Comparison of ENCODE assay signal across 12 mouse cellular contexts in the genomic region with DNA sequence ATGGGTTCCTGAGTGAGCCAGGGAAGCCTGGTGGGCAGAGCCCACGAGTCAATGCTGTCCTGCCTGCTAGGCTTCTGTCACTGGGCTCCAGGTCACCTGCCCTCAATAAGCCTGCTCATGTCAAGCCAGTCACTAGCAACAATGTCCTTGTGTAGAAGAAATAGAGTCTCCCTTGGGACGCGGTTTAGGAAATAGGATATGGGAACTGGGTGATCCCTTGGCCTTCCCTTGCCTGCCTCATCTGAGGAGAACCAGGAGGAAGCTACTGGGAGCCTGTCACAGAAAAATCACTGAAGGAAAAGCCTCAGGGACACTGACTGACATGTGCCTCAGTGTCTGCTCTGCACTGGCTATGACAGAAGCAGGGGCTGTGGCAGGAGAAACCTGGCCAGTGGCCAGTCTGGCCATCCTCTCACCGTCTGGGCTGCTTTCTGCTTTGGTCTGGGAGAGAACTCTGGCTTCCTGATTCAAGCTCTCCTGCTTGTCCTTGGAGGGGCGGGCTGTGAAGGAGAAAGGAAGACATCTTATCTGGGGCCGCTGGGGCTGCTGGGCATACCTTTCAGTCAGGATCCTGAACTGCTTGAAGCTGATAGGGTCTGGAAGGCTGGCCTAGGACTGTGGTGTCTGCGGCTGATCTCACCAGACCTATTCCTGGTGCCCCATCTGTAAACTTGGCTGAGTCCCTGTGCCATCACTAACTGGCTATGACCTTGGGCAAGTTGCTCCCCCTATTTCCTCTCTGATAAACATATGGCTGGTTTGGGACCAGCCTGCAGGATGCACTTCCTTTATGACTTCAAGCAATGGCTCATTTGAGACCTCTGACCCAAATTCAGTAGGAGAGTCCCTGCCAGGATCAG. TPM values are rescaled to one million over a fixed set of nuclear protein-coding genes. Genes with fewer than 3 reads are reported as not detected.
DNase-seq lines count a peak whose midpoint lies in the region; ATAC-seq and TF ChIP-seq lines count a peak whose summit lies in the region.
"Had no signal": no experiment of that assay in that cellular context is flagged by ENCODE, and none has a peak within 500 bp of the region (broad histone marks: within the 10 kb centered on the region; RNA-seq: fewer than 3 reads in every experiment).

No protein-coding gene starts in this region.

- H3K4me1 ChIP-seq in intestine, embryonic 14.5 days (replicated peaks; ENCODE audit: control insufficient read depth, insufficient read depth, low read length), result peaks cover 4% of the 10 kb centered on the region; the same call in 1 of the 2 replicates
- peaks cover 6% of the 10 kb centered on the region; the same call in 1 of the 2 replicates for H3K4me1 ChIP-seq in intestine, embryonic 15.5 days (replicated peaks)
- peaks cover 0 to 21% of the 10 kb centered on the region in 2 experiments; a peak in 2 of 4 replicates for H3K4me1 ChIP-seq in MEL (ENCODE audit: control insufficient read depth in 1 of 2, insufficient read depth in 2 of 2, low read length in 2 of 2)

- no peak for TF ChIP-seq CTCF in MEL (IDR thresholded peaks at IDR 0.05 in 2 of 3, conservative IDR thresholded peaks at IDR 0.05 in 1 of 3; ENCODE audit: control insufficient read depth in 1 of 3, insufficient read depth in 1 of 3, low read depth in 2 of 3, low read length in 3 of 3, poor library complexity in 1 of 3, severe bottlenecking in 1 of 3)

- no peak overlapping the region for H3K9ac ChIP-seq in intestine, embryonic 14.5 days (ENCODE audit: low read length)
- H3K9ac ChIP-seq in intestine, embryonic 15.5 days, result no peak overlapping the region
- H3K9ac ChIP-seq in MEL (ENCODE audit: control insufficient read depth, low read depth, low read length, poor library complexity, severe bottlenecking), result no peak overlapping the region

- no peak overlapping the region for H3K4me2 ChIP-seq in intestine, embryonic 14.5 days (ENCODE audit: low read length)
- no peak overlapping the region for H3K4me2 ChIP-seq in intestine, embryonic 15.5 days (replicated peaks)

- no peaks in the 10 kb centered on the region for H3K79me2 ChIP-seq in MEL (ENCODE audit: control insufficient read depth, insufficient read depth, low read length, poor library complexity)

- TF ChIP-seq EP300 in MEL (IDR thresholded peaks at IDR 0.05; ENCODE audit: low read depth in 1 of 2, low read length in 2 of 2), result peak in 1 of 2 experiments; percentile 19; a peak in 1 of 4 replicates

- no peak for TF ChIP-seq POLR2A in MEL (IDR thresholded peaks at IDR 0.05; ENCODE audit: control insufficient read depth in 1 of 2, insufficient read depth in 1 of 2, low read depth in 1 of 2, low read length in 2 of 2, poor library complexity in 1 of 2)

- no peaks in the 10 kb centered on the region for H3K36me3 ChIP-seq in intestine, embryonic 14.5 days (ENCODE audit: control insufficient read depth, insufficient read depth, low read length)
- no peaks in the 10 kb centered on the region for H3K36me3 ChIP-seq in intestine, embryonic 15.5 days
- H3K36me3 ChIP-seq in MEL (ENCODE audit: control insufficient read depth in 1 of 2, insufficient read depth in 2 of 2, low read length in 2 of 2), result no peaks in the 10 kb centered on the region; a peak in 1 of 4 replicates

- intact Hi-C loops in heart, postnatal 10 days (cut with DNase I), result no loop called here

- H3K9me3 ChIP-seq in intestine, embryonic 14.5 days (ENCODE audit: control insufficient read depth, low read length), result no peaks in the 10 kb centered on the region
- no peaks in the 10 kb centered on the region for H3K9me3 ChIP-seq in intestine, embryonic 15.5 days
- no peaks in the 10 kb centered on the region for H3K9me3 ChIP-seq in MEL (replicated peaks; ENCODE audit: insufficient read depth, low read length)

- H3K4me3 ChIP-seq in intestine, embryonic 14.5 days (ENCODE audit: low read depth, low read length), result no peak overlapping the region
- H3K4me3 ChIP-seq in intestine, embryonic 15.5 days (replicated peaks), result no peak overlapping the region
- no peak overlapping the region for H3K4me3 ChIP-seq in MEL (ENCODE audit: control insufficient read depth in 1 of 2, insufficient read depth in 1 of 2, low read depth in 2 of 2, low read length in 2 of 2)
- H3K4me3 ChIP-seq: erythroblast, embryonic 14.5 days had no signal

- ATAC-seq in intestine, embryonic 14.5 days (replicated peaks; ENCODE audit: low FRiP score, low TSS enrichment, low read depth), result no peak
- ATAC-seq in intestine, embryonic 15.5 days, result no peak

- no peak overlapping the region for H3K27ac ChIP-seq in intestine, embryonic 14.5 days (ENCODE audit: low read depth)
- H3K27ac ChIP-seq in intestine, embryonic 15.5 days, result no peak overlapping the region
- no peak overlapping the region for H3K27ac ChIP-seq in MEL (ENCODE audit: control insufficient read depth, low read depth, low read length)

- no peak for TF ChIP-seq RAD21 in MEL (IDR thresholded peaks at IDR 0.05; ENCODE audit: low read depth, low read length)

- DNase-seq in intestine, embryonic 14.5 days (ENCODE audit: low spot score), result peak; percentile 48
- peak; percentile 54 for DNase-seq in MEL (ENCODE audit: low read depth, low spot score)
- peak; percentile 32 for DNase-seq in adipocyte (ENCODE audit: low spot score)
- DNase-seq in heart, postnatal 10 days, result peak; percentile 29 to 39
- no peak for DNase-seq in adrenal gland, adult 2 months
- DNase-seq in layer of hippocampus, postnatal 36 days, result no peak
- DNase-seq: adrenal gland, adult 8-10 months; cerebellum, adult 11-12 months; kidney, postnatal 36 days; midbrain, embryonic 14.5 days had no signal

- 64% methylated on average over 7 of the region's 7 CpGs for WGBS in intestine, embryonic 14.5 days
- 74% methylated on average over 7 of the region's 7 CpGs for WGBS in intestine, embryonic 15.5 days

- H3K27me3 ChIP-seq in intestine, embryonic 14.5 days (replicated peaks; ENCODE audit: control insufficient read depth, insufficient read depth, low read length), result no peaks in the 10 kb centered on the region
- H3K27me3 ChIP-seq in intestine, embryonic 15.5 days (replicated peaks), result no peaks in the 10 kb centered on the region
- H3K27me3 ChIP-seq in MEL (ENCODE audit: control insufficient read depth in 1 of 2, insufficient read depth in 2 of 2, low read length in 2 of 2), result no peaks in the 10 kb centered on the region

TF ChIP-seq in MEL, 35 proteins besides CTCF, POLR2A, EP300 and RAD21:
- TF ChIP-seq ZC3H11A (IDR thresholded peaks at IDR 0.05; ENCODE audit: low read depth, low read length), result no peak
- no peak for TF ChIP-seq RCOR1 (IDR thresholded peaks at IDR 0.05; ENCODE audit: low read depth, low read length)
- no peak for TF ChIP-seq NELFE (IDR thresholded peaks at IDR 0.05; ENCODE audit: low read depth, low read length)
- TF ChIP-seq USF1 (IDR thresholded peaks at IDR 0.05; ENCODE audit: low read depth, low read length), result no peak
- no peak for TF ChIP-seq E2F4 (IDR thresholded peaks at IDR 0.05; ENCODE audit: borderline replicate concordance, low read depth, low read length)
- TF ChIP-seq MYC (IDR thresholded peaks at IDR 0.05; ENCODE audit: low read depth, low read length), result no peak
- TF ChIP-seq CHD1 (IDR thresholded peaks at IDR 0.05; ENCODE audit: low read depth, low read length), result no peak
- TF ChIP-seq ZKSCAN1 (IDR thresholded peaks at IDR 0.05; ENCODE audit: low read depth, low read length), result no peak
- TF ChIP-seq SIN3A (IDR thresholded peaks at IDR 0.05; ENCODE audit: low read length), result no peak
- no peak for TF ChIP-seq TBP (IDR thresholded peaks at IDR 0.05; ENCODE audit: low read depth, low read length)
- 0 out of 2 replicates have a peak, but pooled peaks have one; percentile 13 for TF ChIP-seq TCF12 (IDR thresholded peaks at IDR 0.05; ENCODE audit: low read depth, low read length)
- TF ChIP-seq USF2 (IDR thresholded peaks at IDR 0.05; ENCODE audit: borderline replicate concordance in 1 of 2, insufficient read depth in 1 of 2, low read depth in 1 of 2, low read length in 2 of 2), result no peak
- no peak for TF ChIP-seq SMC3 (IDR thresholded peaks at IDR 0.05; ENCODE audit: low read depth, low read length)
- TF ChIP-seq GATA1 (IDR thresholded peaks at IDR 0.05; ENCODE audit: low read depth, low read length), result peak; percentile 32; the same call in 1 of the 2 replicates
- TF ChIP-seq ZNF384 (IDR thresholded peaks at IDR 0.05; ENCODE audit: low read depth, low read length), result no peak
- peak; percentile 25; the same call in 1 of the 2 replicates for TF ChIP-seq ETS1 (IDR thresholded peaks at IDR 0.05; ENCODE audit: low read depth, low read length)
- TF ChIP-seq TAL1 (IDR thresholded peaks at IDR 0.05; ENCODE audit: low read length), result peak; percentile 26; the same call in 1 of the 2 replicates
- TF ChIP-seq BHLHE40 (IDR thresholded peaks at IDR 0.05; ENCODE audit: borderline replicate concordance, low read depth, low read length), result no peak
- no peak for TF ChIP-seq UBTF (IDR thresholded peaks at IDR 0.05; ENCODE audit: borderline replicate concordance, insufficient read depth, low read depth, low read length)
- no peak for TF ChIP-seq NRF1 (IDR thresholded peaks at IDR 0.05; ENCODE audit: insufficient read depth, low read depth, low read length, poor library complexity, severe bottlenecking)

RNA-seq across cellular contexts. Expression of gene Slc24a1, which starts 19.4 kb away (rescaled TPM):
- polyA plus RNA-seq in intestine, embryonic 14.5 days (2014; fragmentation: Nextera tagmentation; extraction: Ambion mirVana), result 0.03 and 0.08 TPM in 2 replicates
- 0.06 TPM in 1 of 2 replicates, not detected in the other for polyA plus RNA-seq in intestine, embryonic 15.5 days (2015; fragmentation: Nextera tagmentation; extraction: Ambion mirVana)
- not detected in 2 replicates for total RNA-seq in MEL (2012; rRNA removed)
- polyA plus RNA-seq in MEL (2012; ENCODE audit: insufficient read depth in 1 of 2, insufficient read length in 2 of 2, low read depth in 1 of 2, low replicate concordance in 2 of 2, missing spikeins in 1 of 2), result under 1 TPM in 1 of 2 experiments, not detected in 1; 0.07 TPM
- under 1 TPM; 0.07 to 0.22 TPM for total RNA-seq in heart, postnatal 10 days (2021)
- not detected for total RNA-seq in adrenal gland, adult 2 months (2021)
- polyA plus RNA-seq in adrenal gland, adult 2 months (2012; rRNA removed), result not detected in 2 replicates
- total RNA-seq in layer of hippocampus, postnatal 36 days (2021), result not detected
- total RNA-seq: adrenal gland, adult 8-10 months had no signal
- polyA plus RNA-seq: erythroblast, embryonic 14.5 days had no signal

RNA-seq across cellular contexts. Expression of gene Ints14, which starts 28.7 kb away (rescaled TPM):
- polyA plus RNA-seq in intestine, embryonic 14.5 days (2014; fragmentation: Nextera tagmentation; extraction: Ambion mirVana), result 57.4 and 64.9 TPM in 2 replicates
- 48.4 and 53.2 TPM in 2 replicates for polyA plus RNA-seq in intestine, embryonic 15.5 days (2015; fragmentation: Nextera tagmentation; extraction: Ambion mirVana)
- 35.9 and 37.9 TPM in 2 replicates for total RNA-seq in MEL (2012; rRNA removed)
- 10 to 100 TPM in 1 of 2 experiments, not detected in 1; 54.1 TPM for polyA plus RNA-seq in MEL (2012; ENCODE audit: insufficient read depth in 1 of 2, insufficient read length in 2 of 2, low read depth in 1 of 2, low replicate concordance in 2 of 2, missing spikeins in 1 of 2)
- total RNA-seq in heart, postnatal 10 days (2021), result 10 to 100 TPM; 25.7 to 27.0 TPM
- 10 to 100 TPM; 25.5 to 27.6 TPM for total RNA-seq in adrenal gland, adult 2 months (2021)
- polyA plus RNA-seq in adrenal gland, adult 2 months (2012; rRNA removed), result 7.5 and 9.9 TPM in 2 replicates
- total RNA-seq in layer of hippocampus, postnatal 36 days (2021), result 10 to 100 TPM; 19.7 to 20.1 TPM

Comparison
In these comparisons a context has a peak if more than half of its experiments do, and no peak if none do; other contexts are left out.
1. DNase-seq: peak in intestine, embryonic 14.5 days (single experiment), MEL (single experiment), adipocyte (single experiment) and heart, postnatal 10 days (2 of 2); none in adrenal gland, adult 2 months (single experiment) and layer of hippocampus, postnatal 36 days (0 of 2).